Mouse (Mus musculus): ENCODE measurements around the gene Dpf1. TPM values are rescaled to one million over a fixed set of nuclear protein-coding genes. Genes with fewer than 3 reads are reported as not detected.

The Dpf1 gene
- polyA plus RNA-seq (2012): 65.2 and 76.7 TPM in 2 replicates

DNA sequence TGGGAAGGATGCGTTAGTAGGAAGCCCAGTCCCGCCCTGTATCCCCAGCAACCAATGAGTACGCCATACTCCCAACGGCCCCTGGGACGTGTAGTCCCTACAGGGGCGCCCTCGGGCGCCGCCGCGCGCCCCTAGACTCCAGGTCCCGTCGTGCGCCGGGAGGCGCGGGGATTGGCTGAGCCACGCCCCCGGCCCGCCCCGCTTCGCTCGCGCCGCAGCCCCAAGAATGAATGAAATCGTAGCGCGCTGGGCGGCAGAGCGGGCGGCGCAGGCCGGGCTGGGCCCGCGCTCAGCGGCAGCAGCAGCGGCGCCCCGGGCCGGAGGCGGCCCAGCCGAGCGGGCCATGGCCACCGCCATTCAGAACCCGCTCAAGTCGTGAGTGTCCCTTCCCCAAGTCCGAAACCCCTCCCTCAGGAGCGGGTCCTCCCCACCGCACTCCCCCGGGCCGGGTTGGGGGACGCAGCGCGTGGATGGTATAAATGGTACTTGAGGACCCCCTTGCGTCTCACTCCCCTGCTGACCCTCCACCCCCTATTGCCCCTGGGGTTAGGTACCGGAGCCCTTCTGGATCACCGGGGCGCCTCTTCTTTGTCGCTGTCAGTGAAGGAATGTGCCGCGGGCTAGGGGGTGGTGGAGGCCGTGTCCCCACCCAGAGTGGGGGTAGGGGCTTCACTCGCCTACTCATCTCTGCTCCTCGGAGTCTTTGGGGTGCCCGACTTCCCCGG is at the start of gene Dpf1:
Gene Dpf1 (plus strand): TSS at position 214 of the 725 bp plus-strand sequence.
- TF ChIP-seq GATA1 (IDR thresholded peaks at IDR 0.05; ENCODE audit: low read length): no peak

DNA sequence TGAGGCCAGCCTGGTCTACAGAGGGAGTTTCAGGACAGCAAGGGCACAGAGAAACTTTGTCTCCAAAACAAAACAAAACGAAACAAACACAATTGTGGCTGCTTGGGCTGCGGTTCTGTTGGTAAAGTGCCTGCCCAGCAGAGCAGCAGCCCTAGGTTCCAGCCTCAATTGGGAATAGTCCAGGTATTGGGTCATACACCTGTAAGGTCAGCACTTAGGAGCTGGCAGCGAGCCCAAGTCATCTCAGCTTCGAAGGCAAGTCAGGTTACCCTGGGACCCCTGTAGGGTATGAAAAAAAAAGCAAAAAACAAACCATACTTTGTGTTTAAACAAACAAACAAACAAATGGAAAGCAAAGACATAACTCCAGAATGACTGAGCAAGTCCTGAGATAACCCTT is 47.9 kb upstream of the Dpf1 start:
- TF ChIP-seq GATA1 (IDR thresholded peaks at IDR 0.05; ENCODE audit: low read length): no peak

DNA sequence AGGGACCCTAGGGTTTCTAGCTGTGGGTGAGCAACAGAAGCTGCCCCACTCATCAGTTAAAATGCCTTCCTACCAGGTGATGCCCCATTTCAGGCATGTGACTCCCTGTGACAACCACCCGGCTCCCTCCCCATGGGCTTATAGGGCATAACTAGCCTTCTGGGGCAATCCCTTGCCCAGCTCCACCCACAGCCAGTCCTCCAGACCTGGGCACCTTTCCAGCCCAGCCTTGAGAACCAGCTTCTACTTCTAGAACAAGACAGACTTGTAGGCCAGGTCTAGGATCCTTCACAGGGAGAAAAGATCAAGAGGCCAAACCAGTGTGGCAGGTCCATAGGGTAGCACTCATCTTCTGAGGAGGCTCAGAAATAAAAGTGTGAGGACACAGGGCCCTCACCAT is 46.4 kb upstream of the Dpf1 start:
- no peak for TF ChIP-seq GATA1 (IDR thresholded peaks at IDR 0.05; ENCODE audit: low read length)

DNA sequence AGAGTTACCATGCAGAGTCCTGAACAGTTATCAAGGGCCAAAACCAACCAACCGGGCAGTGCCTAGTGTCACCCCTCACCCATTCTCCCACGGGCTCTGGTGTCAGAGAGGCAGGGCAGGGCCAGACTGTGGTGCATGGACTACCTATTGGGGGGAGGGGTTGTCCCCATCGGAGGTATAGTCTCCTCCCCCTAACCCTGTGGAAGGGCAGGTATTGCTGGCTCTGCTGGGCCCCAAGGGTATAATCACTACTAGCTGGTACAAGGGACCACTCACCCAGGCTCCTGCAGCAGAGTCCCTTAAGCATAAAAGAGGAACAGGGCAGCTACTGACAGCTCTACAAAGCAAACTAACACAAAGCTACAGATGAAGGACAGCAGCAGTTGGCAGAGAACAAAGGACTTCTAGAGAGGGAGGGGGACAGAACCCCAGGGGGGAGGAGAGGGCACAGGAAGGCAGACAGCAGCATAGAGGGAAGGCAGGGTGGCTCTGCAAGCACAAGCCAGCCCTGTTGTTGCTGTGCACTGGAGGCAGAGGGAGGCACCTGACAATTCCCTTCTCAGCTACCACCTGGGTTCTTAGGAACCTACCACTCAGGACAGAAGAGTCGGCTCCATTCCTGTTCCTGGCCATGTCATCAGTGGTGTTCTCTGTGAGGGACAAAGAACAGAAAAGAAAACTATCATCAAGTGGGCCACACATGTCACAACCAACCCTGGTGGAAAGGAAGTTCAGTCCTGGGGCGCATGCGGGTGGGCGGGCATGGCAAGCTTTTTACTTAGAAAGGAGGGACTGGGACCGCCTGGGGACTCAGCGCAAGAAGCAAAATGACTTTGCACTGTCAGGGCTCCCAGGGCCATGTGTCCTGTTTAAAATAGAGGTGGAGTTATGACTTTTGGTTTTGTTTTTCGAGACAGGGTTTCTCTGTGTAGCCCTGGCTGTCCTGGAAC is 43.7 kb upstream of the Dpf1 start:
- TF ChIP-seq GATA1 (IDR thresholded peaks at IDR 0.05; ENCODE audit: low read length): no peak

DNA sequence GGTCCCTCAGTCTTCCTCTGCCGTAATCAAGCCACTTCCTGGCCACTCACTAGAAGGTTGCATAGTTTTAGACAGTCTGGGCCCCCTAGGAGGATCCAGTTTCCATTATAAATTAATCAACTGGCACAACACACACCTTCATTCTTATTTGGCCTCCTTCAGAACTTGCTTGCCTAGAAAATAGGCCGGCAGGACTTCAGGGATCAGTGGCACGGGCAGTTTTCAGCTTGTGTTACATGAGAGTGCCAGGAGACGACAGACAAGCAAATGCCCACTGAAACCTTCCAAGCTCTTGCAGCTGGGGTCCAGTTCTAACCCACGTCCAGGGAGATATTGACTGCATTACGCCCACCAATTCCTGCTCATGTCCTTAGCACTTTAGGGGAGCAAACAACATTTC is 41.6 kb upstream of the Dpf1 start:
- no peak for TF ChIP-seq GATA1 (IDR thresholded peaks at IDR 0.05; ENCODE audit: low read length)

DNA sequence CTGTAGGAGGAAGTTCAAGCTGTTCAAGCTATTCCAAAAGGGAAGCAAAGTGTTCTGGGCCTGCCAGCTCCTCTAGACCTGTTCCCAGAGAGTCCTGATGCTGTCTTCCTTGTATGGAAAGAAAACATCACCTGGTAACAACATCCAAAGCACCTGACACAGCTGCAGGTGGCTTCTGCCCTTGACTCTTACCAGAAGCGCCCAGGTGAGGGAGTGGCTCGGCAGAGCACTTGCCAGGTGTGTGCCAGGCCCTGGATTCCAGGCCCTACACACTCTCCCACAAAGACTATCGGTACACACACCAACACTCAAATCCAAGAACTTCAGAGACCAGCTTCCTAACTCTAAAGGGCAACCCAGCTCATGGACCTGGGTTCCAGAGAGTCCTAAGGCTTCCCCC is 39.9 kb upstream of the Dpf1 start:
- no peak for TF ChIP-seq GATA1 (IDR thresholded peaks at IDR 0.05; ENCODE audit: low read length)

DNA sequence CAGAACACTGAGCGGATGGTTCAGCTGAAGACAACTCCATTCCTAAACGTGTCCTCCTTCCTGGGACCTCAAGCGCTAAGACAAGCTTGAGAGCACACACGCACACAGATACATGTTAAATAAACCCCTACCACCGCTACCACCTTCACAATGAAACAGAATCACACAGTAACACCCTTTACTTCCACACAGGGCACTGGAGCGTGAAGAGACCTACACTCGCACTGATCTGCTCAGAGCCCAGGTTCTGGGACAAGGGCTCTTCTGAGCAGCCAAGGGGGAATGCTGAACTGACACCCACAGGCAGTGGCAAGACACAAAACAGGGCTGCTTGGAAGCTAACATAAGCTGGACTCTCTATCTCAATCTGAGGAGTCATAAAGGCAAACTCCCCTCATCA is 38.1 kb upstream of the Dpf1 start:
- no peak for TF ChIP-seq GATA1 (IDR thresholded peaks at IDR 0.05; ENCODE audit: low read length)

DNA sequence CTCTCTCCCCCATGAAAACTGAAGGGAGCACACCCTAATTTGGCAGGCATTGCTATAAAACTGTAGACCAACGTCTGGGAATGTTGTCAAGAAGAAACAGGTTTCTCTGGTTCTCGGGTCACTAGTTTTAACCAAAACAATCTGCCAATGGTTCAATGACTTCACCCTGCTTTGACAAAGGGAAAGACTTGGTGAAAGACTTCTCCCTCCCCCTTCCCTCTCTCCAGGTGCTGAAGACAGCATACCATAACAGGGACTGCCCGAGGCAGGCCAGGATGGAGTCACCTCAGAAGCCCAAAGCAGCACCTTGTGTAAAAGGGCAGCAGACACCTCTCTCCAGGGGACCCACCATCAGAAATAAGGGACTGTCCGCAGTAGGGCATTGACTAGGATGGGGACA is 36.8 kb upstream of the Dpf1 start:
- no peak for TF ChIP-seq GATA1 (IDR thresholded peaks at IDR 0.05; ENCODE audit: low read length)

DNA sequence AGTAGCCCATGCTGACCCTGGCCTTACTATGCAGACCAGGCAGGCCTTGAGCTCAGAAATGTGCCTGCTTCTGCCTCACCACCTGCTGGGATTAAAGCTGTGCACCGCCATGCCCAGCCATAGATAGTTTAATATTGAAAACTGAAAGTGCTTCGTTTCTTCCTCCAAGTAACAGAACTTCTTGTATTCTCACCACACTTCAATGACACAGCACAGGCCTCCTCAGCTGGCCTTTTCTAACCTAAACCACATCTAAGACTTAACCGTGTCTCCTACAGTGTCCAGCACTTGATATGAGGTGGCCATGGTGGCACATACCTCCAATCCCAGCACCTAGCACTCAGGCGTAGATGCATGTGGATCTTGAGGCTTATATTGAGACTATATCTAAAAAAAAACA is 33.3 kb upstream of the Dpf1 start:
- no peak for TF ChIP-seq GATA1 (IDR thresholded peaks at IDR 0.05; ENCODE audit: low read length)

DNA sequence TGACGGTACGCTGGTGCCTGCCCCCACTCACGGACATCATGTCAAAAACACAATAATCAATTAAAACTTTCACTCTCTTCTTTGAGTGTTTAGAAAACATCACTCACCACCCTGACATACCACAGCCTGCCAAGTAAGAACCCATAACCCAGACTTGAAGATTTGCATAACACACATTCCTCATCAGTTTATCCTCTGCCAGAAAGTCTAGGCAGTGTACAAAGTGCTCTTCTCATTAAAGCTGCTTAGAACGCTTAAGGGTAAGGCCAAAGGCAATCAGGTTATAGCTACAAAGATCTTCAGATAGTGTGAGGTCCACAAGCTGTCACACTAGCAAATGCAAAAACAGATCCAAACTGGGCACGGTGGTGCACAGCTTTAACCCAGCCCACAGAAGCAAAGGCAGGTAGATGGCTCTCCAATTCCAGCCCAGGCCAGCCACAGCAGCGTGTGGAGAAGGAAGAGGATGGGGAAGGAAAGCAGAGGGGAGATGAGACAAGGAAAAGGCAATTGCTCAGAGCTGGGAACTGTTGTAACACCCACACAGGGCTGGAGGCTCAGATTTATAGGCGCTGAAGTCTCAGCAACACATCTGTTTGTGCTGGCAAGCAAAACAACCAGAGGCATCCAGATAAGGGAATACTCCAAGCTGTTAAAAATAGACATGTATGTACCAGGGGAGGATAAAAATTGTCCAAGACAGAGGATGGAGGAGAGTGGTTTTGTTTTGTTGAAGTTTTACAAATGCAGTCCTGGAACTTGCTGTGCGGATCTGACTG is 31.9 kb upstream of the Dpf1 start:
- no peak for TF ChIP-seq GATA1 (IDR thresholded peaks at IDR 0.05; ENCODE audit: low read length)

DNA sequence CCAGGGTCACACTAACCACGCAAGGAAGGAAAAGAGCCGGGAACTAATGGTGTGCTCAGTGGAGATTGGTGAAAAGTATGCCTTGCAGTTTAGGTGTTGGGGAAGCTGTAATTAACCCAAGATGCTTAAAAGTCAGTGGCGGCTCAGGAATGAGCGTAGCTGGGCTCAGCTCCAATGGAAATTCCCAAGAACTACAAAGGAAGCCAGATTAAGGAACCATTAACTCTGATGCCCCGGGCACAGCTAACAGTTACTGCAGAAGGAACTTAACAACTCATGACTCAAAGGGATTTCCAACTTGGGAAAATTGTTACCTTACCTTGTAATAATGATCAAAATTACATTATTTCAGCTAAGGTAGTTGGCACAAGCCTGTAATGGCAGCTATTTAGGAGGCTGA is 27.0 kb upstream of the Dpf1 start:
- no peak for TF ChIP-seq GATA1 (IDR thresholded peaks at IDR 0.05; ENCODE audit: low read length)

DNA sequence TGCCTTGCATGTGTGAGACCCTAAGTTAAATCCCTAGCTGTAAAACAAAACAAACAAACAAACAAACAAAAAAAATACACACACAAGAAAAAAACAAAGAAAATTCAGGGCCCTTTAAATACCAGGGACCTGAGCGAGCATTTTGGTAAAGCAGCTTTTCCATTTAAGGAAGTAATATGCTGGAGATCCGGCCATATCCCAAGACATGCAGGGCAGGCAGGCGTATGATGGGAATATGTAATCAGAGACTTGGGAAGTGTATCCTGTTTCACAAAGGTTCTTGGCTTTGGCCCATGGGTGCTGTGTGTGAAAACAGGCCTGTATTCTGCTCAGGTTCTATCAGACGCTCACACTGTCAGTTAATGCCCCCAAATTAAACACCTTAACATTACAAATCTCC is 26.2 kb upstream of the Dpf1 start:
- no peak for TF ChIP-seq GATA1 (IDR thresholded peaks at IDR 0.05; ENCODE audit: low read length)

DNA sequence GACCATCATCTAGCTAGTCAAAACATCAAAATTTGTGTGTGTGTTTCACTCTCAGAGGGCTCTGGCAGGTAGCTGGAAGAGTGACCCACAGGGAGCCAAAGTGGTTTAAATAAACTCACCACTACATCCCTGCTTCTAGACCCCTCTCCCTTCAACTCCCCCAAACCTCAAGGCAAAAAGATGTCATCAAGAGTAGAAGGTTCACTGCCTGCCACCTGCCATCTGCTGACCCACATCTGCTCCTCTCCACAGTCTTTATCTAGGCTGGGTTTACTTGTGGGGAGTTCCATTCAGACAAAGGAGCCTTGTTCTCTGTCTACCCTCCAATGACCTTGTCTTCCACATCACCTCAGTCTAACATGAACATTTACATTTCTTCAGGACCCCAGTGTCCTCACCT is 24.5 kb upstream of the Dpf1 start:
- TF ChIP-seq GATA1 (IDR thresholded peaks at IDR 0.05; ENCODE audit: low read length): no peak

DNA sequence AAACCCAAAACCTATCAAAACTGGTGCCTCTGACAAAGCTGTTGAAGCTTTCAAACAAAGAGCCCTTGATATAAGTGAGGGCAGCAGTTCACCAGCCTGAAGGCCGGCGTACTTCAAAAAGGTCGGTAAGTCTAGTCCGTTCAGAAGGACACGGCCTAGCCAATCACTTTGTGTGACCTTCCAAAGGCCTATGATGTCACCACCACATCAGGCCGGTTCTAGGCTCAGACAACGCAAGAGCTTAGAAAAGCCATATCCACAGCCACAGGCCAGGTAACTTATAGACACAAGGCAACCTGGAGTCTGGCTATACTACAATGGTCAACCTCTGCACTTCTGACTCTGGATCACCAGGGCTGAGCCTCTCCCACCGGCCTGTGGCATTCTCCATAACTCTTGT is 23.8 kb upstream of the Dpf1 start:
- no peak for TF ChIP-seq GATA1 (IDR thresholded peaks at IDR 0.05; ENCODE audit: low read length)

DNA sequence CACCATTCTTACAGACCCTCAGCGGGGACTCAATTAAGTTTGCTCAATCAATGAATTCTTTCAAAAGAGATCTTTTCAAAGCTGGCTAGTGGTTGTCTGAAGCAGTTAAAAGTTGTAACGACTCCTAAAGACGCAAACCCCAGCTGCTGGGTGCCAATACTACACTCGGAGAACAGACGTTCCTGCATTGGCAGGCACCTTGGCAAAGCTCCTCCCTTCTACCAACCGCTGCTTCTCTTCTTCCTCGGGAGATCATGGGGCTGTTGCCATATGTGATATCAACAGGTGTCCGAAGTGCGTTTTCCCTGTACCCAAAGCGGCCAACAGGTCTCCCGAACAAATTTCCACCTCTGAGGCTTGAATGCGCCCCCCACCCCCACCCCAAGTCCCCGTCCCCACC is 22.9 kb upstream of the Dpf1 start:
- TF ChIP-seq GATA1 (IDR thresholded peaks at IDR 0.05; ENCODE audit: low read length): no peak

All from G1E-ER4 (cell line).